Mouse (Mus musculus) limb, embryonic 10.5 days (tissue): ENCODE results near the gene Perp. TPM values are rescaled to one million over a fixed set of nuclear protein-coding genes. Genes with fewer than 3 reads are reported as not detected.

Experiments
- DNase-seq: peaks from one replicate; pipeline ENCODE4 v3.0.0-alpha.2; 2017; ENCODE audit warnings: low spot score
- H3K27ac ChIP-seq: fragments of 300-500 bp; sonication (generic); 2 replicates; pipeline ENCODE4 v1.5.1; 2016; ENCODE audit warnings: mild to moderate bottlenecking
- H3K27me3 ChIP-seq: fragments of 300-500 bp; sonication (generic); 2 replicates; pipeline ENCODE4 v1.6.1; 2016; ENCODE audit warnings: low read depth, mild to moderate bottlenecking; ENCODE audit not compliant: poor library complexity, severe bottlenecking
- H3K36me3 ChIP-seq: fragments of 300-500 bp; sonication (generic); 2 replicates; pipeline ENCODE4 v1.6.1; 2016; ENCODE audit warnings: mild to moderate bottlenecking, moderate library complexity
- H3K4me1 ChIP-seq: fragments of 300-500 bp; sonication (generic); 2 replicates; pipeline ENCODE4 v1.6.1; 2016
- H3K4me3 ChIP-seq: fragments of 300-500 bp; sonication (generic); 2 replicates; pipeline ENCODE4 v1.5.1; 2016; ENCODE audit warnings: mild to moderate bottlenecking, moderate library complexity
- H3K9me3 ChIP-seq: fragments of 300-500 bp; sonication (generic); replicated peaks from 2 replicates; pipeline ENCODE4 v1.6.1; 2016; ENCODE audit warnings: mild to moderate bottlenecking
- WGBS: fragments of 180-500 bp; shearing (Covaris S2); methylation state at CpG from one replicate; pipeline ENCODE4 v1.1.7; 2016; 5-methylcytosine and 5-hydroxymethylcytosine counted together
- polyA plus RNA-seq: library from polyadenylated mRNA; unstranded; fragments of >200 nt; fragmentation: Nextera tagmentation; extraction: Ambion mirVana; gene quantifications from 2 replicates; pipeline ENCODE4 v1.2.1, GENCODE M21; 2016

Gene Perp
- polyA plus RNA-seq, 1 experiment from 2014 or later: 35.6 TPM

DNA sequence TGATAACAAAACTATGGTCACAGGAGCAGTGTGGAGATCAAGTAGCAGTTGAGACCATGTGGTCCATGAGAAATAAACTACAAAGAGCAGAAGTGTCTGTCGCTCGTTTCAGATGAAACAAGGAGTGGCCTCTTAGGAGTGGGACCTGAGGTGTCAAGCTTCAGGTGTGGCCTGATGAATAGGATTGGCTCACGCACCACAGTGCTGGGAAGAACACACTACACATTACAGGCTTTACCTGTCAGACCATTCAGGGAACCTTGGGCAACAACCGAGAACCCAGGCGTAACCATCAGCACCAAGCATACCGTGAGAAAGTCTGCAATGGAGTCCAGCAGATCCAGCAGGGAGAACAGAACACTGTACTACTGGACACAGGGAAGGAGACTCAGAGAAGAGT lies 33.3 kb downstream of the Perp start:
- no peak for DNase-seq
- 86% methylated on average over 6 of the region's 6 CpGs for WGBS
- Histone ChIP-seq H3K4me3 (no peak overlapping the region), H3K9me3 (no peaks in the 10 kb centered on the region), H3K4me1 (peaks cover 10% of the 10 kb centered on the region), H3K36me3 (no peaks in the 10 kb centered on the region), H3K27me3 (peaks cover 7% of the 10 kb centered on the region; the same call in 1 of the 2 replicates), H3K27ac (no peak overlapping the region)

DNA sequence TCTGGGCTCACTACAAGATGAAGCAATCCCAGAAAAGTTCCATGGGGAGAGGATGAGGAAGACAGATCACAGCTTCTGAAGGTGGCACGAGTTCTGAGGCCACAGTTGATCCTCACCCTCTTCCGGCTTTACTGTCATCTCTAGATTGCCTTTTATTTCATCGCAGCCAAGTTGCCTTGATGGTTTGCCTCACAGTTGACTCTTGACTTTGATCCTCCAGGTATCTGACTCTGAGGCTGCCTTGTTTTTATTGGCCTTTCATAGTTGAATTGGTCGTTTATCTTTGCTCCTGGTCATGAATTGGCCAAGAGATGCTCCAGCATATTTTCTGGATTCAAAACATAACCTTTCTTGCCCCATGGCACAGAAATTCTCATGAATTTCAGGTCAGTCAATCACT lies 34.3 kb downstream of the Perp start:
- Histone ChIP-seq H3K4me1 (peaks cover 10% of the 10 kb centered on the region), H3K4me3 (no peak overlapping the region), H3K27me3 (peaks cover 7% of the 10 kb centered on the region; the same call in 1 of the 2 replicates), H3K27ac (no peak overlapping the region), H3K9me3 (no peaks in the 10 kb centered on the region), H3K36me3 (no peaks in the 10 kb centered on the region)
- no peak for DNase-seq
- whole genome bisulfite sequencing: 80% methylated on average over 4 of the region's 4 CpGs

- no peak for DNase-seq
- Histone ChIP-seq H3K27ac (no peak overlapping the region), H3K4me1 (peaks cover 15% of the 10 kb centered on the region), H3K4me3 (no peak overlapping the region), H3K9me3 (no peaks in the 10 kb centered on the region), H3K36me3 (no peaks in the 10 kb centered on the region), H3K27me3 (peaks cover 7% of the 10 kb centered on the region; the same call in 1 of the 2 replicates)
- 86% methylated on average over 1 of the region's 1 CpGs for WGBS
Observed at GRCm38 (mm10) chr10:18879690-18880089, 34.9 kb downstream of the Perp start.

DNA sequence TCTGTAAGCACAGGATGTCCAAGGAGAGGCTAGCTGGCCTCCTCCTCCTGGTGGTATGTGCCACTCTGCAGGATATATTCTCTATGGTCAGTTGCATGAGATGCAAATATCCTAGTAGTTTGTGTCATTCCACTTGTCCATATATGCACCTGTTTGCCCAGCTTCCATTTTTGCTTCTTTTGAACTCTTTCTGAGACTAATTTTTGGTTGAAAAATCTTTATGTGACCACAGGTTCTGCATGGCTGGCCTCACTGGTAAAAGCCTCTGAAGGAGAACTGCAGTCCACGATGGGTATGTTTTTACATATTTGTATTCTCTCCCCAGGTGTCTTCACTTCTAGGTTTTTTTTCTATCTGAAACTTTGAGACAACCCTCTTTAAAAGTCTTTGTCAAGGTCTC lies 37.4 kb downstream of the Perp start:
- WGBS: 88% methylated on average over 1 of the region's 1 CpGs

DNA sequence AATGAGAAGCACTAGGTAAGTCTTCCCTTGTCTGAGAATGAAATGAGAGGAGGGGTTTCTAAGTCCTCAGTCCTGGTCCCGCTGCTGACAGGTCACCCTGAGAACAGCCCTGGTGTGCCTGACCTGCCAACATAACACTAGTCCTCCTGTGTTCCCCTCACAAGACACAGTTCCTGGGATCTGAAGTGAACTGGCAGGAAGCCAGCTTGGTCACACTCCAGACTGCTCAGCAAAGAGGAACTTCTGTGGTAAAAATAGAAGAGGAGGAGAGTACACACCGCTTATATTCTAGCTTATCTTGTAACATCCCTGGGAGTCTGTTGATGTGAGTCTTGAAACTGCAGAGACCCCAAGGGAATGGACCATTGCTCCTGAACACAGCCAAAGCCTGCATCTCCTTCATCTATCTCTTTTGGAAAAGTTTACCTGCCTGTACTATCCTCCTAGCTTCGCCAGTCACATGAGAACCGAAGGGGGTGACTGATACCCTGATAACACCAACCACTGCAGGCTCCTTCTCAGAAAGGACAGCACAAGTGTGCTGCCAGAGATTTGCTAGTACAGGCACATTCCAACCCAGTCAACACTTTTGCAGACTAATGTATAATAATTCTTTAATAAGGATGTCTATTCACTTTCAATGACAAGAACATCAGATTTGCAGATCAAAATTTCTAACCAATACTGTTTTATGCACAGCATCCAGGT lies 42.3 kb downstream of the Perp start:
- Histone ChIP-seq H3K27me3 (no peaks in the 10 kb centered on the region), H3K36me3 (no peaks in the 10 kb centered on the region), H3K9me3 (no peaks in the 10 kb centered on the region), H3K4me1 (peaks cover 7% of the 10 kb centered on the region), H3K27ac (no peak overlapping the region), H3K4me3 (no peak overlapping the region)
- 96% methylated on average over 4 of the region's 4 CpGs for WGBS
- no peak for DNase-seq

More for the DNA sequence above, 37.4 kb downstream of the Perp start:
- H3K9me3 ChIP-seq: no peaks in the 10 kb centered on the region
- peaks cover 7% of the 10 kb centered on the region; the same call in 1 of the 2 replicates for H3K27me3 ChIP-seq
- H3K27ac ChIP-seq: no peak overlapping the region
- no peak overlapping the region for H3K4me3 ChIP-seq
- H3K4me1 ChIP-seq: peaks cover 7% of the 10 kb centered on the region
- no peak for DNase-seq
- no peaks in the 10 kb centered on the region for H3K36me3 ChIP-seq

- DNase-seq: no peak
- 95% methylated on average over 1 of the region's 1 CpGs for WGBS
Observed at GRCm38 (mm10) chr10:18888751-18889150, 43.9 kb downstream of the Perp start.

DNA sequence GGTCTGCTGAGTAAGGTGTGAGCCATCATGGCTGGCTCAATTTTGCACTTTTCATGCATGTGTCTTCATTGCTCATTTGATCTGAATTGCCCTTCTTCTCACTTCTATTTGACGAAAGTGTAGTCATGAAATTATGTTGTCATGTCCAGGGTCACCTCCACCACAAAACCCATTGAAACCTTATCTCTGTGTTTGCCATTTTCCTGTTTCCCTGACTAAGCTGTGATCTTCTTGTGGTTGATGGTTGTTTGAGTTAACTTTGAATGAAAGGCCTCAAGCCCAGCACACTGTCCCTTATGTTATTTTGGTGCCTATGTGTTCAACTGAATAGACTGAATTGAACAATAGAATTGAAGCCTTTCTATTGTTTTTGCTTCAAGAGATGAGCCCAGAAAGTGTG lies 44.4 kb downstream of the Perp start:
- H3K27ac ChIP-seq: no peak overlapping the region
- no peaks in the 10 kb centered on the region for H3K27me3 ChIP-seq
- DNase-seq: no peak
- H3K9me3 ChIP-seq: no peaks in the 10 kb centered on the region
- H3K36me3 ChIP-seq: no peaks in the 10 kb centered on the region
- H3K4me3 ChIP-seq: no peak overlapping the region
- WGBS: 88% methylated on average over 1 of the region's 1 CpGs
- peaks cover 6% of the 10 kb centered on the region for H3K4me1 ChIP-seq

More at GRCm38 (mm10) chr10:18888751-18889150, 43.9 kb downstream of the Perp start:
- no peaks in the 10 kb centered on the region for H3K27me3 ChIP-seq
- no peak overlapping the region for H3K27ac ChIP-seq
- H3K9me3 ChIP-seq: no peaks in the 10 kb centered on the region
- no peaks in the 10 kb centered on the region for H3K36me3 ChIP-seq
- no peak overlapping the region for H3K4me3 ChIP-seq
- H3K4me1 ChIP-seq: peaks cover 7% of the 10 kb centered on the region

- Histone ChIP-seq H3K4me3 (no peak overlapping the region), H3K9me3 (no peaks in the 10 kb centered on the region), H3K4me1 (no peaks in the 10 kb centered on the region), H3K27ac (no peak overlapping the region), H3K27me3 (no peaks in the 10 kb centered on the region), H3K36me3 (no peaks in the 10 kb centered on the region)
- DNase-seq: no peak
Observed at GRCm38 (mm10) chr10:18891110-18891509, 46.3 kb downstream of the Perp start.

- H3K27me3 ChIP-seq: no peaks in the 10 kb centered on the region
- H3K27ac ChIP-seq: no peak overlapping the region
- 84% methylated on average over 1 of the region's 1 CpGs for WGBS
- no peaks in the 10 kb centered on the region for H3K9me3 ChIP-seq
- no peak overlapping the region for H3K4me3 ChIP-seq
- DNase-seq: no peak
- no peaks in the 10 kb centered on the region for H3K4me1 ChIP-seq
- H3K36me3 ChIP-seq: no peaks in the 10 kb centered on the region
Observed at GRCm38 (mm10) chr10:18892102-18892501, 47.3 kb downstream of the Perp start.

DNA sequence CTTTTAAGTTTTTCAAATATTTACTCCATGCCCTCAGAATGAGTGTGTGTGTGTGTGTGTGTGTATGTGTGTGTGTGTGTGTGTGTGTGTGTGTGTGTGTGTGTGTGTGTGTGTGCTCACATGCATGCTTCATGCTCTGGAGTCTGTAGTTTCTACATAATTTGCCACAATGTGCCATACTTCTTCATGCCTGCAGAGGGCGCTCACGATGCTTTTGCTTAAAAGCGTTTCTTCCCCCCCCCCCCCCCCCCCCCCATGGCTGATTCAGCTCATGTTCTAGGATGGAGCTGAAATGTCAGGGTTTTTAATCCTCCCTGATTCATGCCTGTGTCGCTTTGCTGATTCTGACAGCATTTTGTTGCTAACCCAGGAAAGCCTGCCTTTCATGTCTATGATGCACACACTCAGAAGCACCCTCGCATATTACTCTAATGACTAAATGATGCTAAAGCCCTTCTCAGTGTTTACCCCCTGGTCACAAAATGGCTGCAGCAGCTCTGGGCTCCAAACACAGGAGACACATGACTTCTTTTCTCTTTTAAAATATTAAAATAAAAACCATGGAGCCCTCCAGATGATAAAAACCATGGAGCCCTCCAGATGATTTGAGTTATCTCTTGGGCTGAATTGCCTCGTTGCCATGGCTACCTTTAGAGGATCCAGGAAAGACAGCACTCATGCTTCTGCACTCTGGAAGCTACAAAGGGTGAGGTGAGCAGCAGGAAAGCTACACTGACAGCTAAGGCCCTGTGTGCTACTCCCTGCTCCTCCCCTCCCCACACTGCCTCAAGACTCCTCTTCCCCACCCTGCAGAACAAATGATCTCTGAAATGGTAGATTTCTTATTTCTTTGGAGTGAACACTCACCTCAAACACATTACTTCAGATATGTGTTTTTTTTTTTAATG lies 49.7 kb downstream of the Perp start:
- WGBS: 49% methylated on average over 6 of the region's 6 CpGs
- Histone ChIP-seq H3K9me3 (no peaks in the 10 kb centered on the region), H3K4me1 (no peaks in the 10 kb centered on the region), H3K27ac (no peak overlapping the region), H3K36me3 (no peaks in the 10 kb centered on the region), H3K4me3 (no peak overlapping the region), H3K27me3 (no peaks in the 10 kb centered on the region)
- no peak for DNase-seq

DNA sequence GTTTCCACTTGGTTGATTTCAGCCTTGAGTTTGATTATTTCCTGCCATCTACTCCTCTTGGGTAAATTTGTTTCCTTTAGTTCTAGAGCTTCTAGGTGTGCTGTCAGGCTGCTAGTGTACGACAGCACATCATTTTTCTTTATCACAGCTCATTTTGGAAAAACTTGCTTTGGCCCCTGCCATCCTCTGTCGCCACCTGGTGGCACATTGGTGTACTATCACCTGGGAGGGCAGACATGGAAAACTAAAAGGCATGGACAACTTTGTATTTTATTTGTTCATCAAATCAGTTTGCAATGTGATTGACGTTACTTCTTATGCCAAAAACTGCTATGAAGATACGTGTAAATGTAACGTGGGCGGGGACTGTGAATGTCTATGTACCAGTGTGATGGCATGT lies 59.3 kb downstream of the Perp start:
- peak; percentile 61 for DNase-seq
- Histone ChIP-seq H3K27me3 (no peaks in the 10 kb centered on the region), H3K9me3 (no peaks in the 10 kb centered on the region), H3K4me1 (no peaks in the 10 kb centered on the region), H3K36me3 (no peaks in the 10 kb centered on the region), H3K4me3 (no peak overlapping the region), H3K27ac (no peak overlapping the region)
- 29% methylated on average over 6 of the region's 6 CpGs for WGBS
